Mouse (Mus musculus) heart, embryonic 14.5 days (tissue): ENCODE results near the gene Wdr4. TPM values are rescaled to one million over a fixed set of nuclear protein-coding genes. Genes with fewer than 3 reads are reported as not detected.

ENCODE experiments used
- ATAC-seq: fragments of 200-750 bp; cut with Nextera tagmentation; 2 replicates; pipeline ENCODE4 v1.8.0; 2017; ENCODE audit warnings: low read depth, moderate TSS enrichment; ENCODE audit not compliant: insufficient number of reproducible peaks, insufficient read depth, low FRiP score
- H3K27ac ChIP-seq, 2 experiments: fragments of 200-500 bp in 1 of 2; fragments of 300-500 bp in 1 of 2; sonication (generic) in 1 of 2; replicated peaks in 1 of 2; 2 replicates each; pipeline ENCODE4 v1.5.1; 2012 to 2014; ENCODE audit warnings: low read depth in 2 of 2, low read length in 2 of 2, control low read depth in 1 of 2, mild to moderate bottlenecking in 1 of 2, mixed read lengths in 1 of 2; ENCODE audit not compliant: control insufficient read depth in 1 of 2, insufficient read depth in 1 of 2
- H3K27me3 ChIP-seq: fragments of 300-500 bp; sonication (generic); 2 replicates; pipeline ENCODE4 v1.6.1; 2014; ENCODE audit warnings: mild to moderate bottlenecking, low read length, control low read depth; ENCODE audit not compliant: control insufficient read depth, insufficient read depth
- H3K36me3 ChIP-seq: fragments of 300-500 bp; sonication (generic); 2 replicates; pipeline ENCODE4 v1.6.1; 2014; ENCODE audit warnings: mild to moderate bottlenecking, control low read depth, low read length, mixed read lengths; ENCODE audit not compliant: control insufficient read depth, insufficient read depth
- H3K4me1 ChIP-seq, 2 experiments: fragments of 200-500 bp in 1 of 2; fragments of 300-500 bp in 1 of 2; sonication (generic) in 1 of 2; 2 replicates each; pipeline ENCODE4 v1.6.1; 2012 to 2014; ENCODE audit warnings: low read length in 2 of 2, control low read depth in 1 of 2, mixed read lengths in 1 of 2; ENCODE audit not compliant: control insufficient read depth in 2 of 2, insufficient read depth in 2 of 2
- H3K4me2 ChIP-seq: fragments of 300-500 bp; sonication (generic); 2 replicates; pipeline ENCODE4 v1.6.1; 2014; ENCODE audit warnings: mild to moderate bottlenecking, low read length
- H3K4me3 ChIP-seq, 2 experiments: fragments of 200-500 bp in 1 of 2; fragments of 300-500 bp in 1 of 2; sonication (generic) in 1 of 2; 2 replicates each; pipeline ENCODE4 v1.5.1; 2012 to 2014; ENCODE audit warnings: low read length in 2 of 2, mild to moderate bottlenecking in 2 of 2, control low read depth in 1 of 2, low read depth in 1 of 2, moderate library complexity in 1 of 2; ENCODE audit not compliant: control insufficient read depth in 1 of 2, insufficient read depth in 1 of 2
- H3K9ac ChIP-seq: fragments of 300-500 bp; sonication (generic); 2 replicates; pipeline ENCODE4 v1.6.1; 2014; ENCODE audit warnings: mild to moderate bottlenecking, low read length
- H3K9me3 ChIP-seq: fragments of 300-500 bp; sonication (generic); 2 replicates; pipeline ENCODE4 v1.6.1; 2016; ENCODE audit warnings: low read length, control low read depth; ENCODE audit not compliant: control insufficient read depth
- WGBS: fragments of 180-500 bp; shearing (Covaris S2); extraction: QIAGEN DNeasy Blood & Tissue Kit; methylation state at CpG from one replicate; pipeline ENCODE4 v1.1.7; 2014; 5-methylcytosine and 5-hydroxymethylcytosine counted together
- polyA plus RNA-seq: library from polyadenylated mRNA; unstranded; fragments of >200 nt; fragmentation: Nextera tagmentation; extraction: Ambion mirVana; gene quantifications from 2 replicates; pipeline ENCODE4 v1.2.1, GENCODE M21; 2014

Wdr4 gene
- 16.7 and 17.9 TPM in 2 replicates for polyA plus RNA-seq

DNA sequence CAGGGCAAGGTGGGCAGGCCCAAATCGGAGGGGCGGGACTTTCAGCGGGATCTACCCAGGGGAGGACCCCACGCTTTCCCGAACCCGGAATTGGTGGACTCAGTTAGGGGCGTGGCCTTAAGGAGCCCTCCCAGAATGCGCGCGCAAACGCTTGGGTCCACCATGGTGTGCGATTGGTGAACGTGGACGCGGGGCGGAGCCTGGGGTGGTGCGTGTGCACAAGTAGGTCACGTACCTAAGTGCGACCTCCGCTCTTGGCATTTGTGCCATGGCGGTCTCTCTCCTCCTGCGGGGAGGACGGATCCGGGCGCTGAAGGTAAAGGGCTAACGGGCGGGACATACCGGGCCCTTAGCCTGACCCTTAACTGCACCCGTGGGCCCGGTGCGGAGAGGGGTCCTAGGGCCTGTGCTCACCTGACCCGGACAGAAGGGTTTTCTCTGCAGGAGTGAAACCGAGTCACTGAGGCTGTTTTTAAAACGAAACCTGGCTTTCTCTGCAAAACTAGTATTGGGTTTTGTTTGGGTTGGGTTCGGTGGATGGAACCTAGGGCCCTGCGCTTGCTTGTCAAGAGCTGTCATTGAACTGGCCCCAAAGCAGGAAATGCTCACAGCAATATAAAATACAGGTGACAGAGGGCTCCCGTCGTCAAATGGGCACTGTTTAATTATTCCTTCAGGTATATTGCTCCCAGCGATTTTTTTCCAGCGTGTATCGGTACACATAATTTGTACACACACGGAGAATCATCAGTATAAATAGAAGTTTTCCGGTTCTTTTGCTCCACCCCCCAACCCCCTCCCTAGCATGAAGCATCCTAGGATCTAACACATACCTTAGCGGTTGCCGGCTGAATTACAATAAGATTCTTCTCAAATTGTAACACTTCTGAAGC lies at the start of gene Wdr4, which contains the start of gene Ndufv3:
Gene Wdr4 (minus strand): TSS at position 35 of the 893 bp plus-strand sequence.
Gene Ndufv3 (plus strand): TSS at position 170 of the 893 bp plus-strand sequence.
- Histone ChIP-seq H3K4me1 (peaks cover 12 to 27% of the 10 kb centered on the region in 2 experiments; a peak in 3 of 4 replicates), H3K27ac (peak within 1 kb of the TSS; percentile 77 to 91), H3K9me3 (no peaks in the 10 kb centered on the region), H3K36me3 (peaks cover 34% of the 10 kb centered on the region), H3K4me2 (peak within 1 kb of the TSS; percentile 71), H3K4me3 (peak within 1 kb of the TSS; percentile 81 to 90), H3K9ac (peak within 1 kb of the TSS; percentile 94), H3K27me3 (no peaks in the 10 kb centered on the region)
- ATAC-seq = peak; percentile 97
- WGBS = under 1% methylated on average over 45 of the region's 45 CpGs

DNA sequence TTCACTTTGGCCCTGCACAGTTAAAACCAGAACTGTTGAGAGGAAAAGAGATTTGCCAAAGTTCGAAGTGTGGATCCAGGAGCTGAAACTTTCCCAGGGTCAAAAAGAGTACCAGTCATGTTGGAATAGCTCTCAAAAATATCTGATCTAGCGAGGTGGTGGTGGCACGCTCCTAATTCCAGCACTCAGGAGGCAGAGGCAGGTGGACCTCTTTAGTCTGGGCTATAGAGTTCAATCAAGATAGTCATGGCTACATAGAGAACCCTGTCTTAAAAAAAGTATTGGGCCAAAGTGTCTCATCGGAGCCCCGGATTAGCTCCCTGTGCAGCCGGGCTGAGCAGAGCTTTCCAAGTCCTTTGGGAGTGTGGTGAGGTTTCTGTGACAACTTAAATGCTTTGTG lies 46.5 kb upstream of the Wdr4 start:
- no peaks in the 10 kb centered on the region for H3K9me3 ChIP-seq
- peak overlapping the region; percentile 94 for H3K9ac ChIP-seq
- no peaks in the 10 kb centered on the region for H3K27me3 ChIP-seq
- peak overlapping the region in 1 of 2 experiments; percentile 98; a peak in 1 of 4 replicates for H3K27ac ChIP-seq
- WGBS = 63% methylated on average over 6 of the region's 6 CpGs
- H3K36me3 ChIP-seq = peaks cover 7% of the 10 kb centered on the region; the same call in 1 of the 2 replicates
- ATAC-seq = no peak
- peak overlapping the region; percentile 91 for H3K4me2 ChIP-seq
- H3K4me1 ChIP-seq = peaks cover 20 to 43% of the 10 kb centered on the region in 2 experiments
- peak overlapping the region in 1 of 2 experiments; percentile 85; a peak in 2 of 4 replicates for H3K4me3 ChIP-seq

DNA sequence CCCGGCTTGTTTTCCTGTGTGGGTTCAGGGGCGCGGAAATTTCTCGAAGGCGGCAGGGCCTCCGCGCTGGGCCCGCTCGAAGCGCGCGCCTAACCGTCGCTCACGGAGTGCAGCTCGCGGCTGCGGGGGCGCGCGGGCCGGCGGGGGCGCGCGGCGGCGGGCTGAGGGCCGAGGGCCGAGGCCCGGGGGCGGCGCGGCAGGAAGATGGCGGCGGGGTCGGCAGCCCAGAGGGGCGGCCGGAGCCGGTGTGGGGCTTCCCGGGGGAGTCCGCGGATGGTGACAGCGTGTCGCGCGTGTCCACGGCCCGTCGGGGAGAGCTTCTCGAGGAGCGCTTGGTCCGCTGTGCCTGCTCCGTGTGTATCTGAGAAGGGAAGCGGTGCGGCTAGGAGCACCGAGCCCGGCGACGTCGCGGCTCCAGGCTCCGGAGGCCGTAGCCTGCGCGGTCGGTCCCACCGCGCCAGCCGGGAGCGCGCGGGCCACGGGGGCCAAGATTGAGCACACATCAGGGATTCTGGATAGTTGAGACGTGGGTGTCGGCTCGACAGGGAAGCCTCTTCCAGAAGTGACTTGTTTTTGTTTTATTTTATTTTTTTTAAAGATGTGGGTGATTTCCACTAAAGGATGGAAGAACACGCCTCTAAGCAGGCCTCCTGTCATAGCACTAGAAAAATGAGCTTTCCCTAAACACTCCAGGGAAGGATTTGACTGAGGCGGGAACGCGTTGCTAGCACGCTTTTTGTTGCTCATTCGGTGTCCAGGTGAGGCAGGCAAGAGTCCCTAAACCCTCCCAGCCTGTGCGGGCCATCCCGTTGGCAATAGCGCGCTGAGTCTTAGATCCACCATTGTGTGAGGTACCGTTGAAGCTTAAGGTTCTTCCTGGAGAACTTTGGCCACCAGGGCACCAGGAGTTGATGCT lies 45.6 kb upstream of the Wdr4 start:
- peaks cover 20 to 35% of the 10 kb centered on the region in 2 experiments for H3K4me1 ChIP-seq
- H3K27ac ChIP-seq = peak overlapping the region; percentile 89 to 98
- WGBS = under 1% methylated on average over 88 of the region's 88 CpGs
- ATAC-seq = peak; percentile 19
- peak overlapping the region; percentile 91 for H3K4me2 ChIP-seq
- H3K27me3 ChIP-seq = no peaks in the 10 kb centered on the region
- peak overlapping the region; percentile 94 for H3K9ac ChIP-seq
- H3K9me3 ChIP-seq = no peaks in the 10 kb centered on the region
- peaks cover 7% of the 10 kb centered on the region; the same call in 1 of the 2 replicates for H3K36me3 ChIP-seq
- H3K4me3 ChIP-seq = peak overlapping the region; percentile 85 to 99

DNA sequence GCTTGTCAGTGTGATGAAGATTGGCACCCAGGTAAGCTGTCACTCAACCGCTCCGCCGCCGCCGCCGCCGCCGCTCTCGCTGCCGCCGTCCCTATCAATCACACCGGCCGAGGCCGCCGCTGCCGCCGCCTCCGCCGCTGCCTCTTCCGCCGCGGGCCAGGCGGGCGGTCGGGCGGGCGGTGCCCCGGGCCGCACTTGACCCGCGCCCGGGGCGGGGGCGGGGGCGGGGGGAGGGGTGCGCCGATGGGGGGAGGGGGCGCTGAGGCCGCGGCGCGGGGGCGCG lies 45.0 kb upstream of the Wdr4 start:
- Histone ChIP-seq H3K9ac (peak overlapping the region; percentile 94), H3K27ac (peak overlapping the region; percentile 89 to 98), H3K4me3 (peak overlapping the region; percentile 85 to 99), H3K9me3 (no peaks in the 10 kb centered on the region), H3K36me3 (peaks cover 7% of the 10 kb centered on the region; the same call in 1 of the 2 replicates), H3K4me2 (peak overlapping the region; percentile 91), H3K4me1 (peaks cover 19 to 30% of the 10 kb centered on the region in 2 experiments), H3K27me3 (no peaks in the 10 kb centered on the region)
- no peak for ATAC-seq
- 1% methylated on average over 34 of the region's 44 CpGs for WGBS

DNA sequence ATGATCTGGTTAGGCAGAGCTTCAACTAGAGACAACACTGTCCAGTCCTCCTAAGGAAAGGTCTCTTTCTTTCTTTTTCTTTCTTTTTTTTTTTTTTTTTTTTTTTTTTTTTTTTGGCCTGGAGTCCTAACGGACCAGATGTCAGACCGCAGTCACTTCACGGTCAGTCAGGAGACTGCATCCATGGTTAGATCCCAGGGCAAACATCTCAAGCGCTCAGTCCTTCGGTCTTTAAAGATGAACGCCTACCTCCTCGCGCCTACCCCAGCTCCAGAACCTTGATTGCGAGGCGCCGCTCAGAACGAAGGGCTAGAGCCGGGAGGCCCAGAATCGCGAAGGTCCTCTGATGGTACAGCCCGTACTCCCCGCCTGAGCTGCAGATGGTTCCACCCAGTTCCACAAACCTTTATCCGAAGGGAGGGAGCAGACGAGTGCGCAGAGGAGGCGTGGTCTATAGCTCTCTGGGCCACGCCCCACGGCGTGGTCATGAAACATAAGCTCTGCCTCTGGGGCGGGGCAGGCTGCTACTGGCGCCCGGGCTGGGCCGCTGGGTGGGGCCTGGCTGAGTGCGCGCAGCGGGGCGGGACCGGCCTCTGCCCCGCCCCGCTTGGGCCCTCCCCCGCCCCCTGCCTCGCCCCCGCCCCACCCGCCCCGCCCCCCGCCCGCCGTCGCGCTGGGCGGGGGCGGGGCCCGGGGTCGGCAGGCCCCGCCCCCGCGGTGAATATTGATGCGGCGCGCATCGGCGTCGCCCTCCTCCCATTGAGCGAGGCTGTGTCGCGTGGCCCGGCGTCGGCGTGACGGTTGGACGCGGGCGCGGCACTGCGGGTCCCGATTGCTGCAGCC lies 44.5 kb upstream of the Wdr4 start, which contains the start of gene Pknox1:
Gene Pknox1 (plus strand): TSS at position 720 of the 843 bp plus-strand sequence.
- Histone ChIP-seq H3K27ac (peak within 1 kb of the TSS; percentile 98 to 99), H3K4me3 (peak within 1 kb of the TSS; percentile 85 to 99), H3K36me3 (peaks cover 5% of the 10 kb centered on the region; the same call in 1 of the 2 replicates), H3K9me3 (no peaks in the 10 kb centered on the region), H3K9ac (peak within 1 kb of the TSS; percentile 94), H3K27me3 (no peaks in the 10 kb centered on the region), H3K4me2 (peak within 1 kb of the TSS; percentile 91), H3K4me1 (peaks cover 16 to 28% of the 10 kb centered on the region in 2 experiments)
- ATAC-seq = peak; percentile 97
- under 1% methylated on average over 44 of the region's 72 CpGs for WGBS

DNA sequence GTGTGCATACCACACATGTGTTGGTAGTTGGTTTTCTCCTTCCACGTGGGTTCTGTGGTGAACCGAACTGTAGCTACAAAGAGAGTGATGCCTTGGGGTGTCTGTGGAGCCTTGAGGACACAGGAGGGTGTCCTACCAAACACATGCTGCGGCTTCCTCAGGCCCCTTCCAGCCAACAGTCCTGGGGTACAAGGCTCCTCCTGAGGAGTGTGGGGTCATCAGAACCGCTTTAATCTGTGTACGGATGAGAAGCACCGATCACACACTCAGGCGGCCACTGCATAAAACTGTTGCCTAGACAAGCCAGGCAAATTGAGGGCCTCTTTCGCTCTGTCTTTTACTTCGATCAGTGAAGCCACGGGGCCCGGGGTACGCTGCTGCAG lies 43.8 kb upstream of the Wdr4 start:
- ATAC-seq = no peak
- H3K4me1 ChIP-seq = peaks cover 14 to 23% of the 10 kb centered on the region in 2 experiments
- 14% methylated on average over 12 of the region's 12 CpGs for WGBS

More for the DNA sequence above, 43.8 kb upstream of the Wdr4 start:
- Histone ChIP-seq H3K36me3 (no peaks in the 10 kb centered on the region), H3K27ac (peak overlapping the region; percentile 90 to 99), H3K9ac (peak overlapping the region; percentile 79), H3K27me3 (no peaks in the 10 kb centered on the region), H3K9me3 (no peaks in the 10 kb centered on the region), H3K4me2 (peak overlapping the region; percentile 75), H3K4me3 (peak overlapping the region; percentile 47 to 83)
